Mouse (Mus musculus) B cell, adult 2 months (primary cell): Measurements from ENCODE around the gene Tsga13.

Experiments used
- DNase-seq, 2 experiments: peaks; one replicate each; pipeline ENCODE4 v3.0.0; 2022

The Tsga13 gene

GRCm38 (mm10) chr6:30915473-30915872 is at the start of gene Tsga13:
Tsga13 (minus strand) TSS chr6:30915573.
- DNase-seq, result no peak

GRCm38 (mm10) chr6:30958736-30959540 is 43.6 kb upstream of the Tsga13 start, which contains the start of gene Klf14:
Klf14 (minus strand) TSS chr6:30959078.
- DNase-seq, result peak in 1 of 2 experiments; percentile 18

- DNase-seq, result peak; percentile 22 to 37
Measured at GRCm38 (mm10) chr6:30957784-30958735, 42.7 kb upstream of the Tsga13 start.

GRCm38 (mm10) chr6:30939264-30939663 is 23.9 kb upstream of the Tsga13 start:
- no peak for DNase-seq

- no peak for DNase-seq
Measured at GRCm38 (mm10) chr6:30922821-30923220, 7.4 kb upstream of the Tsga13 start.

GRCm38 (mm10) chr6:30921826-30922225 is 6.5 kb upstream of the Tsga13 start:
- peak; percentile 52 to 57 for DNase-seq

- DNase-seq, result peak; percentile 40 to 41
Measured at GRCm38 (mm10) chr6:30920834-30921675, 5.7 kb upstream of the Tsga13 start.

GRCm38 (mm10) chr6:30907970-30908369 is 7.4 kb downstream of the Tsga13 start:
- no peak for DNase-seq

- peak; percentile 10 to 19 for DNase-seq
Measured at GRCm38 (mm10) chr6:30904911-30905310, 10.5 kb downstream of the Tsga13 start.

GRCm38 (mm10) chr6:30904033-30904432 is 11.3 kb downstream of the Tsga13 start:
- DNase-seq, result peak; percentile 21

- no peak for DNase-seq
Measured at GRCm38 (mm10) chr6:30897520-30897919, 17.9 kb downstream of the Tsga13 start.

GRCm38 (mm10) chr6:30896986-30897327 is 18.4 kb downstream of the Tsga13 start:
- no peak for DNase-seq

GRCm38 (mm10) chr6:30896195-30896985 is 19.0 kb downstream of the Tsga13 start, which contains the start of gene Copg2:
Copg2 (minus strand) TSS chr6:30896794.
- peak; percentile 99 to 100 for DNase-seq

- no peak for DNase-seq
Measured at GRCm38 (mm10) chr6:30895819-30896194, 19.6 kb downstream of the Tsga13 start.

GRCm38 (mm10) chr6:30893081-30893480 is 22.3 kb downstream of the Tsga13 start:
- no peak for DNase-seq

GRCm38 (mm10) chr6:30891761-30892160 is 23.6 kb downstream of the Tsga13 start:
- no peak for DNase-seq

GRCm38 (mm10) chr6:30884856-30885255 is 30.5 kb downstream of the Tsga13 start:
- no peak for DNase-seq

- DNase-seq, result no peak
Measured at GRCm38 (mm10) chr6:30883491-30883890, 31.9 kb downstream of the Tsga13 start.

- DNase-seq, result no peak
Measured at GRCm38 (mm10) chr6:30876661-30877060, 38.7 kb downstream of the Tsga13 start.

GRCm38 (mm10) chr6:30866501-30866900 is 48.9 kb downstream of the Tsga13 start:
- no peak for DNase-seq

GRCm38 (mm10) chr6:30865031-30865678 is 50.2 kb downstream of the Tsga13 start:
- no peak for DNase-seq
